Mouse (Mus musculus): ENCODE measurements around the gene Tex13c2. TPM values are rescaled to one million over a fixed set of nuclear protein-coding genes. Genes with fewer than 3 reads are reported as not detected.

Gene Tex13c2
- total and polyA plus RNA-seq, 3 experiments = not detected

GRCm38 (mm10) chrX:42453001-42453400, 36.5 kb upstream of the Tex13c2 start:
- no peaks in the 10 kb centered on the region for H3K27me3 ChIP-seq (replicated peaks)
- in situ Hi-C loops (cut with MboI; ENCODE audit: low pct_ligation_motif_present, low pct_unique_long_range_greater_than_20kb, low sequenced_read_pairs) = no loop called here
- no peak overlapping the region for H3K27ac ChIP-seq (ENCODE audit: insufficient read depth, low read depth)
- H3K4me1 ChIP-seq (ENCODE audit: control insufficient read depth in 1 of 2, insufficient read depth in 2 of 2) = no peaks in the 10 kb centered on the region
- no peaks in the 10 kb centered on the region for H3K36me3 ChIP-seq (replicated peaks in 1 of 2; ENCODE audit: control insufficient read depth in 1 of 2, insufficient read depth in 1 of 2, low read length in 1 of 2)
- no peaks in the 10 kb centered on the region for H3K79me2 ChIP-seq (replicated peaks; ENCODE audit: control insufficient read depth, extremely low read depth, insufficient read depth, poor library complexity, severe bottlenecking)
- no peak for DNase-seq (ENCODE audit: extremely low read depth)
- TF ChIP-seq CHD1 (IDR thresholded peaks at IDR 0.05; ENCODE audit: low read depth, low read length) = no peak
- no peak for TF ChIP-seq RAD21 (IDR thresholded peaks at IDR 0.05; ENCODE audit: low read depth, low read length)
- no peak for TF ChIP-seq ZC3H11A (IDR thresholded peaks at IDR 0.05; ENCODE audit: low read depth, low read length)
- TF ChIP-seq HCFC1 (IDR thresholded peaks at IDR 0.05; ENCODE audit: low read depth, low read length) = no peak
- TF ChIP-seq MAFK (IDR thresholded peaks at IDR 0.05; ENCODE audit: insufficient replicate concordance, low read length) = no peak
- no peak for TF ChIP-seq NELFE (IDR thresholded peaks at IDR 0.05; ENCODE audit: low read depth, low read length)
- no peak for TF ChIP-seq USF1 (IDR thresholded peaks at IDR 0.05; ENCODE audit: low read depth, low read length)
- no peak for TF ChIP-seq EP300 (IDR thresholded peaks at IDR 0.05; ENCODE audit: low read length)
- no peak for TF ChIP-seq PAX5 (IDR thresholded peaks at IDR 0.05; ENCODE audit: low read length)
- TF ChIP-seq ELF1 (IDR thresholded peaks at IDR 0.05; ENCODE audit: low read depth, low read length) = no peak
- TF ChIP-seq TCF12 (IDR thresholded peaks at IDR 0.05; ENCODE audit: low read depth, low read length) = no peak
- dilution Hi-C loops (cut with MboI; ENCODE audit: extremely low pct_ligation_motif_present, extremely low pct_unique_long_range_greater_than_20kb, low sequenced_read_pairs) = no loop called here
- H3K4me2 ChIP-seq (ENCODE audit: insufficient read depth, low read depth, poor library complexity, severe bottlenecking) = no peak overlapping the region
- no peak overlapping the region for H3K9ac ChIP-seq (ENCODE audit: insufficient read depth, low read depth)
- no peak overlapping the region for H3K4me3 ChIP-seq (replicated peaks in 1 of 3; ENCODE audit: low read depth in 2 of 3, low read length in 2 of 3, poor library complexity in 1 of 3)
- H3K9me3 ChIP-seq (replicated peaks; ENCODE audit: low read length) = no peaks in the 10 kb centered on the region

GRCm38 (mm10) chrX:42454533-42454932, 35.0 kb upstream of the Tex13c2 start:
- Histone ChIP-seq H3K27ac (ENCODE audit: insufficient read depth, low read depth) (no peak overlapping the region), H3K4me1 (ENCODE audit: control insufficient read depth in 1 of 2, insufficient read depth in 2 of 2) (no peaks in the 10 kb centered on the region), H3K4me2 (ENCODE audit: insufficient read depth, low read depth, poor library complexity, severe bottlenecking) (no peak overlapping the region), H3K27me3 (replicated peaks) (no peaks in the 10 kb centered on the region), H3K79me2 (replicated peaks; ENCODE audit: control insufficient read depth, extremely low read depth, insufficient read depth, poor library complexity, severe bottlenecking) (no peaks in the 10 kb centered on the region), H3K36me3 (replicated peaks in 1 of 2; ENCODE audit: control insufficient read depth in 1 of 2, insufficient read depth in 1 of 2, low read length in 1 of 2) (no peaks in the 10 kb centered on the region), H3K4me3 (replicated peaks in 1 of 3; ENCODE audit: low read depth in 2 of 3, low read length in 2 of 3, poor library complexity in 1 of 3) (no peak overlapping the region), H3K9me3 (replicated peaks; ENCODE audit: low read length) (no peaks in the 10 kb centered on the region), H3K9ac (ENCODE audit: insufficient read depth, low read depth) (no peak overlapping the region)
- in situ Hi-C loops (cut with MboI; ENCODE audit: low pct_ligation_motif_present, low pct_unique_long_range_greater_than_20kb, low sequenced_read_pairs) = no loop called here
- no peak for DNase-seq (ENCODE audit: extremely low read depth)
- TF ChIP-seq CTCF (conservative IDR thresholded peaks at IDR 0.05 in 1 of 2, IDR thresholded peaks at IDR 0.05 in 1 of 2; ENCODE audit: low read depth in 2 of 2, low read length in 2 of 2) = no peak
- dilution Hi-C loops (cut with MboI; ENCODE audit: extremely low pct_ligation_motif_present, extremely low pct_unique_long_range_greater_than_20kb, low sequenced_read_pairs) = no loop called here

GRCm38 (mm10) chrX:42490336-42490735, 845 bp downstream of the Tex13c2 start:
- H3K36me3 ChIP-seq (replicated peaks in 1 of 2; ENCODE audit: control insufficient read depth in 1 of 2, insufficient read depth in 1 of 2, low read length in 1 of 2) = no peaks in the 10 kb centered on the region
- in situ Hi-C loops (cut with MboI; ENCODE audit: low pct_ligation_motif_present, low pct_unique_long_range_greater_than_20kb, low sequenced_read_pairs) (no loop called here), dilution Hi-C loops (cut with MboI; ENCODE audit: extremely low pct_ligation_motif_present, extremely low pct_unique_long_range_greater_than_20kb, low sequenced_read_pairs) (no loop called here)
- H3K27me3 ChIP-seq (replicated peaks) = no peaks in the 10 kb centered on the region
- no peak overlapping the region for H3K9ac ChIP-seq (ENCODE audit: insufficient read depth, low read depth)
- H3K79me2 ChIP-seq (replicated peaks; ENCODE audit: control insufficient read depth, extremely low read depth, insufficient read depth, poor library complexity, severe bottlenecking) = no peaks in the 10 kb centered on the region
- H3K4me2 ChIP-seq (ENCODE audit: insufficient read depth, low read depth, poor library complexity, severe bottlenecking) = no peak overlapping the region
- H3K4me1 ChIP-seq (ENCODE audit: control insufficient read depth in 1 of 2, insufficient read depth in 2 of 2) = no peaks in the 10 kb centered on the region
- no peak overlapping the region for H3K27ac ChIP-seq (ENCODE audit: insufficient read depth, low read depth)
- no peak for DNase-seq (ENCODE audit: extremely low read depth)
- H3K4me3 ChIP-seq (replicated peaks in 1 of 3; ENCODE audit: low read depth in 2 of 3, low read length in 2 of 3, poor library complexity in 1 of 3) = no peak overlapping the region
- no peak for TF ChIP-seq KAT2A (IDR thresholded peaks at IDR 0.05; ENCODE audit: insufficient replicate concordance, low read length)
- TF ChIP-seq POLR2AphosphoS2 (IDR thresholded peaks at IDR 0.05; ENCODE audit: low read depth, low read length) = no peak
- no peak for TF ChIP-seq HCFC1 (IDR thresholded peaks at IDR 0.05; ENCODE audit: low read depth, low read length)
- TF ChIP-seq CTCF (conservative IDR thresholded peaks at IDR 0.05 in 1 of 2, IDR thresholded peaks at IDR 0.05 in 1 of 2; ENCODE audit: low read depth in 2 of 2, low read length in 2 of 2) = no peak
- no peak for TF ChIP-seq GABPA (IDR thresholded peaks at IDR 0.05; ENCODE audit: insufficient replicate concordance, low read depth, low read length)
- TF ChIP-seq BHLHE40 (IDR thresholded peaks at IDR 0.05; ENCODE audit: low read depth, low read length) = no peak
- TF ChIP-seq MXI1 (IDR thresholded peaks at IDR 0.05; ENCODE audit: low read depth, low read length) = no peak
- no peak for TF ChIP-seq MAFK (IDR thresholded peaks at IDR 0.05; ENCODE audit: insufficient replicate concordance, low read length)
- no peak for TF ChIP-seq POLR2A (IDR thresholded peaks at IDR 0.05; ENCODE audit: low read depth, low read length)
- no peak for TF ChIP-seq PAX5 (IDR thresholded peaks at IDR 0.05; ENCODE audit: low read length)
- no peak for TF ChIP-seq ZC3H11A (IDR thresholded peaks at IDR 0.05; ENCODE audit: low read depth, low read length)
- TF ChIP-seq ZKSCAN1 (IDR thresholded peaks at IDR 0.05; ENCODE audit: borderline replicate concordance, low read depth, low read length) = no peak
- TF ChIP-seq MEF2A (IDR thresholded peaks at IDR 0.05; ENCODE audit: borderline replicate concordance, low read depth, low read length) = no peak
- no peaks in the 10 kb centered on the region for H3K9me3 ChIP-seq (replicated peaks; ENCODE audit: low read length)
